Mouse (Mus musculus) left cerebral cortex, postnatal 36 days (tissue): ENCODE data around the gene Slc25a25. TPM values are rescaled to one million over a fixed set of nuclear protein-coding genes. Genes with fewer than 3 reads are reported as not detected.
A peak's percentile ranks its signal among the peaks of the same experiment; 100 is the strongest.
"Not testable (repeated sequence)": the region's sequence is repeated elsewhere in the genome, so short reads cannot be mapped to it uniquely, and the experiment has no call there.

Experiments
- DNase-seq, 2 experiments: peaks; one replicate each; pipeline ENCODE4 v3.0.0; 2021 to 2022; ENCODE audit warnings: low spot score in 2 of 2, mixed read lengths in 1 of 2
- intact Hi-C: fragments of 180-260 bp; cut with DNase I; formaldehyde crosslinking; loops from one replicate; pipeline ENCODE4 v1.15.1; 2025
- total RNA-seq, 2 experiments: library from RNA; stranded (reverse); gene quantifications; 2 replicates each; pipeline ENCODE4 v1.2.3; 2021

Gene Slc25a25
- 10 to 100 TPM; 58.5 to 60.5 TPM for total RNA-seq

DNA sequence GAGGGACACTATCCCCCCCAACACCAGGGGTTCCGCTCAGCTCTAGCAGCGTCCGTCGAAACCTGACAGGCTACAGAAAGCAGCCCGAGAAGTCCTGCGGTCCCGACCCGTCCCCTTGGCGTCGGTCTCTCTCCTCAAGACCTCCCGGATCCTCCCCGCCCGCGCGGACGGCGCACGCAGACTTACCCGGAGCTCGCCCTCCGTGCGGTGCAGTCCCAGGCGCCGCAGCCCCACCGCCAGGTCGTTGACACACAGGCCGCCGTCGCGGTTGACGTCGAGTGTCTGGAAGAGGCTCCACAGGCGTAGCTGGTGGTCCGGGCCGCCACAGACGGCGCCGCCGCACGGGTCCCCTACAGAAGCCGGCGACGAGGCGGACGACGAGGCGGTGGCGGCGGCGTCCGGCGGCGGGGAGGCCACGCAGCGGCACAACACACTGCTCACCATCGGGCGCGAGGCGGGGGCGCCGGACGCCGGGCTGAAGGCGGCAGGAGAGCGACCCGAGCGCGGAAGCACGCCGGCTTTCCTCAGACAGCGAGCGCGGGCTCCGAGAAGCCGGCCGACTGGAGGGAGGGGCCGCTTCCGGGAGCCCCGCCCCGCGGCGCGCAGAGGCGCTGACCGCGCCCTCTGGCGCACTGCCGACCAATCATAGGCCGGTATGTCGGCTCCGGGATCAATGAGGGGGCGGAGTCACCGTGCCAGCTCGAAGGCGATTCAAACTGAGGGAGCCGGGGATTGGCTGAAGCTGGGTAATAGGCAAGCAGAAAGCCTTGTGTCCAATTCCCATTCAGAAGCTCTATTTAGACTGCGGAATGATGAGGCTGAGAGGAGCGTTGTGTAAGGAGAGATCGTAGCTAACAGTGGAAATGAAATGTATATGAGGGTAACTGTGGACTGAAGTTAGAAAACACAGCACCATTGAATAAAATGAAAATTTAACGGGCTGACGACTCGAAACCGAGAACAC is at the start of gene Slc25a25:
Gene Slc25a25 (minus strand): TSS at position 565 of the 964 bp plus-strand sequence.
- DNase-seq = peak; percentile 96 to 98
- intact Hi-C loops = loop anchor here (2.0 kb wide), 1 partner anchor 22 kb away; no protein-coding TSS in a partner anchor

DNA sequence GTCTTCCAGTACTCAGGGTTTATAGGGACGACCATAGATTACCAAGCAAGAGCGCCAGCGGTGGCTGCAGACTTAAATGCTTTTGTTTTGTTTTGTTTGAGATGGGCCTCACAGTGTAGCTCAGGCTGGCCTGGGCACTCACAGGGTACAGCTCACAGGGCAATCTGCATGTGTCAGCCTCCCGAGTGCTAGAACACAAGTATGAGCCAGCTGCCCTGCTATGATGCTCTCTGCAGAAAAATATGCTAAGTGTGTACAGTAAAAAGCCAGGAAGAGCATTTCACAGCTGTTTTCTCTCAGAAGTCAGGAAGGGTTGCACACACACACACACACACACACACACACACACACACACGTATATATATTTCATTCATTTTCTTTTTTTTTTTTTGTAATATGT is 49.2 kb upstream of the Slc25a25 start:
- intact Hi-C loops = no loop called here
- no peak for DNase-seq

DNA sequence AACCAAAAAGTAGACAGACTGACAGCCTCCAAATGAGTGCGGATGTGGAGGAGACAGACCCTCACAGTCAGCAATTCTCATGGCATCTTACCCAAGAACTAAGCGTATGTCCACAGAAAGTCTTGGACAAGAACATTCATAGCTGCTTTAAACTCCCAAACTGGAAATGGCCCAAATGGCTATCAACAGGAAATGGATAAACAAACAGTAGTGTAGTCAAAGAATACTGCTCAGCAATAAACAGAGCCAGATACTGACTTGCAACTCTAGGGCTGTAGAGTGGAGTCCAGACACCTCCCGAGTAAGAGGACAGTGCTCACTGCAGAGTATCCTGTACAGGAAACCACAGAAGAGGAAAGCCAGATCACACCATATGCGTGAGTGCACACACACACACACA is 48.1 kb upstream of the Slc25a25 start:
- intact Hi-C loops = no loop called here
- DNase-seq = no peak

DNA sequence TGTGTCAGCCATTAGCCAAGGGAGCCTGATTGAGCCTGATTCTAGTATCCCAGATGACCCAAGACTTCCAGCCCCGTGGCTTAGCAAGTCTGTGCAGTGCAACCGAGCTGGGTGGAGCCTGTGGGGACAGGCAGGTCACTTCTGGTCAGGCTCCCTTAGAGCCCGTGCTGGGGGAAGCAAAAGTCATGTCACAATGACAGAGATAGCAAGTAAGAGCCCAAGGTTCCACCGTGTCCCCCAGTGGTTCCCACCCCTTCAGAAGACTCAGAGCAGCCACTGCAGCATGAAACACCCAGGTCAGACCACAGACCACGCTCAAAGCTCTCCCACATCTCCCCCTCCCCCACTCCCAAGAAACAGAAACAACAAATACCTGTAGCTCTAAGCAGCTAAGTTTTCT is 44.9 kb upstream of the Slc25a25 start:
- intact Hi-C loops = no loop called here
- no peak for DNase-seq

DNA sequence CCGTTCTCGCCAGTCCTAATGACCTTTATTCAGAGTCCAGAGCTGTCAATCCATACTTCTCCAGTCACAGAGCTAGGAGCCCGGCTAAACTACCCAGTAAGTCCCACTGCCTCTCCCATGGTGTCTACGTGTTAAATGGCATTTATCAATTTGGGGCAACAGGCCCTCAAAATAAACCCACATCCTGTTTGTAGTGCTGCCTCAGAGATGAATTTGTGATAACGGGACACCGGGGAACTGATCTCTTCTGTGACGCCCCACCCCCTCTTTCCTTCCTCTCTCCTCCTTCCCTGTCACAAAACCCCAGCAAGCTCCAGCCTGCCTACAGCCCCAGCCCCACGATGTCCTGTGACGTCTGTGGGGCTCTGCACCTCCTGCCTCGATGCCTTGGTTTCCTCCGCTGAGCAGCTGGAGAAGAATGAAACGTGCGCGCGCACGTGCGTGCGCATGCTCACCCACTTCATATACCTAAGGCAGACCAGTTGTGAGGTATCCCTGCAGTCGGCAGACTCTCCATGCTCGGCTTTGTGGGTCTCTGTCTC is 44.0 kb upstream of the Slc25a25 start:
- DNase-seq = no peak
- intact Hi-C loops = no loop called here

DNA sequence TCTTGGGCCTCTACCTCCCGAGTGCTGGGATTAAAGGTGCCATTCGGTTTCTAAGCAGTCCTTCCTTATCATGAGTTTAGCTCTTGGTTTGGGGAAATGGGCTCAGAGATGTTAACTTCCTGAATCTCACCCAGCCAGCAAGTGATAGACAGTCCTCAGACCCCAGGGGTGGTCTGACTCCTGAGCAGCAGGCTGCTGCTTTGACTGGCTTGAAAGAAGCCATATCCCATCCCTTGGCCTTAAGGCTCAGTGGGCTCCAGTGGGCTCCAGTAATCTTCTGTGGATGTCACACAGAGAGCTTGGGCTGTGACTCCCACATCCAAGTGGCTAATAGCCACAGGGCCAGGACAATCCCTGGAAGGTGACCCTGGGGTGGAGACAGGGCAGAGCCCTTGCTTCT is 43.3 kb upstream of the Slc25a25 start:
- intact Hi-C loops = no loop called here
- no peak for DNase-seq

DNA sequence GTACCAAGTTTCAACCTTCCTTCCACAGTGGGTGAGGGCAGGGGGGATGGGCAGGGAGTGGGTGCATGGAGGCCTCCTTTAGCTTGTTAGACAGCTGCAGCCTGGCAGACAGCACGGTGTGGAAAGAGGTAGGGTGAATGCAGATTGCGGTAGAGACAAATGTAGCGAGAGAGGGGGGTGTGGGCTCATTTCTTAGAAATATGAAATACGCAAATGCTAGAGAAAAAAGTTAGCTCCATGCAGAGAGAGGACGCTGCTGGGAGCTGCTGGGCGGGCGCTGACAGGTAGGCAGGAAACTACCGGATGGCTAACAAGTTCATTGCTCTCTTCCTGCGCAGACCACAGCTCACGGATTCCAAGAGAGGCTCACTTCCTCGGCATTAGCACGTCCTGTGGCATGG is 42.1 kb upstream of the Slc25a25 start:
- intact Hi-C loops = no loop called here
- no peak for DNase-seq

DNA sequence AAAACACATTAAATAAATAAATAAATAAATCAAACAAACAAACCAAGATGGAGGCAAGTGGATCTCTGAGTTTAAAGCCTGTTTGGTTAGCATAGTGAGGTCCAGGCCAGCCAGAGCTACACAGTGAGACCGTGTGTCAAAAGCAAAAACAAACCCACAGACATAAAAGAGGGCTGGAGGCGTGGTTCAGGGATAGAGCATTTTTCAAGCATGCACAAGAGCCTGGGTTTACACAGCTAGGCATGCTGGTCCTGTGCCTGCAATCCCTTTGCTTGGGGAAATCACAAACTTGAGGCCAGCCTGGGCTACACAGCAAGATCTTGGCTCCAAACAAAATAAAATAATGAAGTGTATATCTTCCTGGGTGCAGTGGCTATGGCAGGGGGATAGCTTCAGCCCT is 41.4 kb upstream of the Slc25a25 start:
- intact Hi-C loops = no loop called here
- no peak for DNase-seq

DNA sequence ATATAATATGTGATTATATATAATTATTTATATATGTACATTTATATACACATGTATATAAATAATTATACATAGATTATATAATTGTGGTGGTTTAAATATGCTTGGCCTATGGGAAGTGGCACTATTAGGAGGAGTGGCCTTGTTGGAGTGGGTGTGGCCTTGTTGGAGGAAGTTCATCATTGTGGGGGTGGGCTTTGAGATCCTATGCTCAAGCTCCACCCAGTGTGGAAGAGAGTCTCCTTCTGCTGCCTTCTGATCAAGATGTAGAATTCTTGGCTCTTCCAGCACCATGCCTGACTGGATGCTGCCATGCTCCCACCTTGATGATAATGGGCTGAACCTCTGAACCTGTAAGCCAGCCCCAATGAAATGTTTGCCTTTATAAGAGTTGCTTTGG is 39.5 kb upstream of the Slc25a25 start:
- intact Hi-C loops, DNase-seq: not testable (repeated sequence)

DNA sequence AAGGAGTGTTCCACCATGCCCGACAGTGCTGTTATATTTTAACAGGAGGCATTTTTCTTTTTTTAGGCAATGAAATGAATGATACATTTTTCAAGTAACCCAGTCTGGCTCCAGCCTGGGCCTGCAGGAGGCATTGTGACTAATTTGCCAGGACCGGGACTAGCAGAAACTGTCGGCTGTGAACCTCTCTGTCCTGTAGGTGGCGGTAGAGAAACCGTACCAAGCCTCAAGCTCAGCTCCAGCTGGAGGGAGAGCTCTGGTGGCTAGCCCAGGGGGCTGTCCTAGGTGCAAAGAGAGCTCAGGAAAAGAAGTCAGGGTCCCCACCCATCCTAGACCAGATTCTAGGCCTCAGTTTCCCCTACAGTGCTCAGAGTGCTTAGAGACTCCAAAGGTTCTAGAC is 37.4 kb upstream of the Slc25a25 start:
- DNase-seq = peak; percentile 64 to 75
- intact Hi-C loops = loop anchor here (1.0 to 5.0 kb wide), 3 partner anchors 49 to 84 kb away; partner anchors contain the start of gene Fam102a

DNA sequence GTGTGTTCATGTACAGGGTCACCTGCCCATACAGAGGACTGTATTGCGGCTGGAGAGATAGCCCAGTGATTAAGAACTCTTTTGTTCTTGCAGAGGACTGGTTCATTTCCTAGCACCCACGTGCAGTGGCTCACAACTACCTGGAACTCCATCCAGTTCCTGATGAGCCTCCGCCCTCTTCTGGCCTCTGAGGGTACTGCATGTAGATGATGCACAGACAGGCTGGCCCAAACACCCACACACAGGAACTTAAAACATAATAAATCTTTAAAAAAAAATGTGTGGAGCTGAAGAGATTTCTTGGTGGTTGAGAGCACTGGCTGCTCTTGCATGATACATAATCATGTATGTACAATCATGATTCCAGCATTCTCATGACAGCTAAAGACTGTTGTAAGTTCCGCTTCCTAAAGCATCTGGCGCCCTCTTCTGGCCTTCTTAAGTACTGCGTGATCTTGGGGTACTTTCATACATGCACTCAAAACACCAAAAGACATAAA is 35.9 kb upstream of the Slc25a25 start:
- peak; percentile 83 to 92 for DNase-seq
- intact Hi-C loops = loop anchor here (5.0 kb wide), 1 partner anchor 50 kb away; the partner anchor contains the start of gene Fam102a

DNA sequence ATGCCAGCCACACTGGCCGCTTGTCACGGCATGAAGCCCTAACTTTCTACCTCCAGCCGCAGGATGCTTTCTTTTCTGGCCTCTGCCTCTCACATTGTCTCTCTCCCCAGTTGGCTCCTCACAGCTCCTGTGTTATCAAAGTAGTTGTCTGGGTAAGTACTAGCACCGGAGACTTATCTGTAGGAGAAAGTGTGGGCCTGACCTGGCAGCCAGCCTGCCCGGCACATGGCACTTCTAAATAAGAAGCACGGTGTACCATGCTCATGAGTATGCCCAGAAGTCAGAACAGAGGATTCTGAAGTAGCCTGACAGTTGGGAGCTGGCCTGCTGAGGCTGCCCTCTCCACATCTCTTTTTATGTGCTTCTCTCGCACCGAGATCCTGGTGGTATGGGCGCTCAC is 34.9 kb upstream of the Slc25a25 start:
- DNase-seq = no peak
- intact Hi-C loops = loop anchor here (5.0 kb wide), 1 partner anchor 51 kb away; the partner anchor contains the start of gene Fam102a

DNA sequence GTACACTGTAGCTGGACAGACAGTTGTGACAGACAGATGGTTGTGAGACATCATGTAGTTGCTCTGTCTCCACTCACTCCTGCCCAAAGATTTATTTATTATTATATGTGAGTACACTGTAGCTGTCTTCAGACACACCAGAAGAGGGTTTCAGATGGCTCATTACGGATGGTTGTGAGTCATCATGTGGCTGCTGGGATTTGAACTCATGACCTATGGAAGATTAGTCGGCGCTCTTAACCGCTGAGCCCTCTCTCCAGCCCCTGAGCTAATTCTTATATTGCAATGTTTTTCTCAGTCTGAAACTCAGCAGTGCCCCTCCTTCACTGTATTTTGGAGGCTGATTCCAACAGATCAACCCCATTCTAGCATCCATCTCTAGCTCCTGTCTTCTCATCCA is 34.5 kb upstream of the Slc25a25 start:
- intact Hi-C loops = loop anchor here (5.0 kb wide), 1 partner anchor 52 kb away; the partner anchor contains the start of gene Fam102a
- no peak for DNase-seq

DNA sequence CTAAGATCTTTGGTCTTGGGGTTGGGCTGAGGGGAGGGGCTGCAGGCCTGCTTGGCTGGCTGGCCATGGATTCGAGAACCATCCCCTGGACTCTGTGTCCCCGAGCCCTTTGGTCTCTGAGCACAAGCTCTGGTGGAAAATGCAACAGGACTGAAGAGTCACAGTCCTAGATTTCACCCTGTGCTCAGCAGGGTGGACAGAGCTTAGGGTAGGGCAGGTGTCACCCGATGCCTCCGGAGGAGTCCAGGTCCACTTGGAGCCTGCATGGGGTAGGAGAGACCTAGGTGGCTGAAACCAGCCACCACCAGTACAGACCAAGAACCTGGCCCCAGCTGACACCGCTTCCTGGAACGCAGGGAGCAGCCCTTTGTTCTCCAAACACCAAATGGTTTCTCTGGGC is 33.7 kb upstream of the Slc25a25 start:
- intact Hi-C loops = loop anchor here (5.0 kb wide), 1 partner anchor 52 kb away; the partner anchor contains the start of gene Fam102a

DNA sequence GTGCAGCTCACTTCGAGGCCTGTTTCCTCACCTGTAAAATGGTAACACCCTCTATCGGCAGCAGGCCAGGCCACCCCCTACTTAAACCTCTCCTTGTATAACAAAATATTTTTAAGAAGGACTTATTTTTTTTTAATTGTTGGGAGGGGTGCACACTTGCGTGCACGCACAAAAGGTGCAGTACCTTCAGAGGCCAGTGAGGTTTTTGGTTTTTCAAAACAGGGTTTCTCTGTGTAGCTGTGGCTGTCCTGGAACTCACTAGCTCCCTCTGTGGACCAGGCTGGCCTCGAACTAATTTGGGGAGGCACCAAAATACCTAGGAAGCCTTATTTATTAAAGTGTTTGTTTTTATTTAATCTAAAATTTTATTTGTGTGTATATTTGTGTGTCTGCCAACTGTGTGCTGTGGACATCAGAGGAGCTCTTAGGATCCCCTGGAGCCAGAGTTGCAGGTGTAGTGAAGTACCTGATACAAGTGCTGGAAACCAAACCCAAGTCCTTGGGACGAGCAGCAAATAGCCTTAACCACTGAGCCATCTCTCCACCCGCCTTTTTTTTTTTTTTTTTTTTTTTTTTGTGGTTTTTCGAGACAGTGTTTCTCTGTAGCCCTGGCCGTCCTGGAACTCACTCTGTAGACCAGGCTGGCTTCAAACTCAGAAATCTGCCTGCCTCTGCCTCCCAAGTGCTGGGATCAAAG is 32.1 kb upstream of the Slc25a25 start:
- DNase-seq = no peak
- intact Hi-C loops = no loop called here

More for the DNA sequence above, 33.7 kb upstream of the Slc25a25 start:
- no peak for DNase-seq

DNA sequence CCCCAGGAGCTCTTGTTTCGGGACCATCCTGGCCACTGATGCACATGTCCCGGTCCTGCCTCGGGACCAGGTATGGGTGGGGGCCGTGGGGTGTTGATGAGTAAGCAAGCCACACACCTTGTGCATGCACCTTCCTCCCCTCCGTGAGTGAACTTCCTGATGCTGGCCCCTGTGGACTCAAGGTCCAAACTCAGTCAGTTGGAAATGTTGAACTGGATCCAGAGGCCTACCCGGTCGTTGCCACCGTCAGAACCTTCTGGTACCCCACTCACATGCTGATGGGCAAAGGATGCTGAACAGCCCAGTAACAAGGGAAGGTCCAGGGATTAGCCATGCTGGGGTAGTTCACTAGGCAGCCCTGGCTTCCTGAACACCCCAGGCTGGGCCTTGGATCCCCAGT is 31.1 kb upstream of the Slc25a25 start:
- no peak for DNase-seq
- intact Hi-C loops = no loop called here

DNA sequence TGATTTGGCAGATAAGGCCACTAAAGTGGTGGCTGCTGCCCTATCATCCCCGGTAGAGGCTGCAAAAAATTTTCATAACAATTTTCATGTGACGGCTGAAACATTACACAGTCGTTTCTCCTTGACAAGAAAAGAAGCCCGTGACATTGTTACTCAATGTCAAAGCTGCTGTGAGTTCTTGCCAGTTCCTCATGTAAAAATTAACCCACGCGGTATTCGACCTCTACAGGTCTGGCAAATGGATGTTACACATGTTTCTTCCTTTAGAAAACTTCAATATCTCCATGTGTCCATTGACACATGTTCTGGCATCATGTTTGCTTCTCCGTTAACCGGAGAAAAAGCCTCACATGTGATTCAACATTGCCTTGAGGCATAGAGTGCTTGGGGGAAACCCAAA is 24.1 kb upstream of the Slc25a25 start:
- DNase-seq, intact Hi-C loops: not testable (repeated sequence)

DNA sequence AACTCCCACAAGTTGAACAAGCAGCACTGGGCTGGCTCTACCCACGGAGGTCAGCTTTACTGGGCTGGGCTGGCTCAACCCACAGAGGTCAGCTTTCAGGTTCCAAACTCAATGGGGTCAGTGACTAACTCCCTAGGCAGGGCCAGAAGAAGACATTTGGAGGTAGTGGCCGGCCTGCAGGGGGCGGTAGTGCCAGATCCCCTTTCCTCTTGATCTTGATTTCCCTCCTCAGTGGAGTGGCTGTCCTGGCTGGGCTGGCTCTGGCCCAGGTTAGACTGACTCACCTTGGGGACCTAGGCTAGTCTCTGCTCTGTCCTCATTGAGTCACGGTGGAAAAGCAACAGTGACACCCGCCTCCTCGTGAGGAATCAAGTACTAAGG is 20.4 kb upstream of the Slc25a25 start:
- no peak for DNase-seq
- intact Hi-C loops = no loop called here

DNA sequence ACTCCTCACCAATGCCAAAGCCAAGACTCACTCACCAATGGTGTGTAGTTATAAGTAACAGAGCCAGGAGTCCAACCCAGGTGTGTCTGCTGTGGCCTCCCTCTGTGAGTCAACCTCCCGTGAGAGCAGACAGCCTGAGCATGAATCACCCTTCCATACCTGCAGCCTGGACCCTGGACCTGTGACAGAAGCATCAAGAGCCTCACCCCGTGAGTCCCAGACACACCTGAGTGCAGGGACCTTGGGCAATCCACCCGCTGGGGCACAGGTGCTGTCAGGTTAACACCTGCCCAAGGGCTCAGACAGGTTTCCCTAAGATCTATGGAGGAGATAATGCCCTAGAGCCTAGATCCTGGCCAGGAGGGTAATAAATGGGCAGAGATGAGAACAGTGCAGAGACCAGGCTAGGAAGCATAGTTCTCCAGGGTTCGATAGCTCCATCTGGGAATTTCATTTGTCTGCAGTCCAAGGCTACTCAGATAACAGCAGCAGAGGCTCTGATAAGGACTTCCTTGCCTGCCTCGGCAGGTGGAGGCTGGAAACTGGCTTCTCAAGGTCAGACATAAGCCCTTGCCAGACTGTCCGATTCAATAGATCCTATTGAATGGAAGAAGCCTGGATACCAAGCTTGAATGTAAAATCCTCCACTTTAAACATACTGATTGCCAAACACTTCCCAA is 19.9 kb upstream of the Slc25a25 start:
- intact Hi-C loops = no loop called here
- DNase-seq = no peak
